Mouse (Mus musculus) kidney, adult 2 months (tissue): ENCODE measurements around the gene Myo1b. TPM values are rescaled to one million over a fixed set of nuclear protein-coding genes. Genes with fewer than 3 reads are reported as not detected.

Experiments used
- DNase-seq: peaks from one replicate; pipeline ENCODE4 v3.0.0; 2021
- H3K27ac ChIP-seq: fragments of 200-500 bp; 2 replicates; pipeline ENCODE4 v1.5.1; 2012; ENCODE audit warnings: low read depth, low read length, control low read depth, inconsistent platforms; ENCODE audit not compliant: insufficient read depth
- H3K27me3 ChIP-seq: fragments of 200-500 bp; replicated peaks from 2 replicates; pipeline ENCODE4 v1.6.1; 2012; ENCODE audit warnings: mild to moderate bottlenecking, moderate library complexity, low read length, inconsistent platforms; ENCODE audit not compliant: control insufficient read depth, insufficient read depth
- H3K36me3 ChIP-seq: fragments of 200-500 bp; 2 replicates; pipeline ENCODE4 v1.6.1; 2012; ENCODE audit warnings: mild to moderate bottlenecking, moderate library complexity, low read length, inconsistent platforms; ENCODE audit not compliant: control insufficient read depth, insufficient read depth
- H3K4me1 ChIP-seq: fragments of 200-500 bp; 2 replicates; pipeline ENCODE4 v1.6.1; 2011; ENCODE audit warnings: low read length; ENCODE audit not compliant: control insufficient read depth, insufficient read depth
- H3K4me3 ChIP-seq: fragments of 200-500 bp; 2 replicates; pipeline ENCODE4 v1.5.1; 2011; ENCODE audit warnings: mild to moderate bottlenecking, low read depth, low read length, control low read depth; ENCODE audit not compliant: insufficient read depth
- CTCF ChIP-seq: fragments of 200-500 bp; conservative IDR thresholded peaks from 2 replicates; pipeline ENCODE4 v1.5.1; 2011; ENCODE audit warnings: low read depth, mild to moderate bottlenecking, control low read depth, low read length, moderate library complexity, mixed read lengths; ENCODE audit not compliant: insufficient read depth, insufficient read length
- POLR2A ChIP-seq: fragments of 200-500 bp; IDR thresholded peaks from one replicate; pipeline ENCODE4 v1.6.1; 2011; ENCODE audit warnings: low read depth, low read length, control low read depth
- WGBS: fragments of 180-500 bp; shearing (Covaris S2); methylation state at CpG from one replicate; pipeline ENCODE4 v1.1.7; 2018; 5-methylcytosine and 5-hydroxymethylcytosine counted together
- polyA plus RNA-seq: library from polyadenylated mRNA; depleted of rRNA; stranded (reverse); fragments of >200 nt; gene quantifications from 2 replicates; pipeline ENCODE4 v1.2.3, GENCODE M21; 2012

Myo1b gene
- polyA plus RNA-seq, 1 experiment: 5.8 TPM

GRCm38 (mm10) chr1:51822531-51822930 is 93.3 kb downstream of the Myo1b start:
- peak overlapping the region; percentile 82; the same call in 1 of the 2 replicates for H3K27ac ChIP-seq
- no peaks in the 10 kb centered on the region for H3K4me1 ChIP-seq
- no peak for DNase-seq
- H3K36me3 ChIP-seq: no peaks in the 10 kb centered on the region
- TF ChIP-seq CTCF: no peak
- TF ChIP-seq POLR2A: no peak
- 64% methylated on average over 4 of the region's 4 CpGs for WGBS
- H3K4me3 ChIP-seq: no peak overlapping the region
- no peaks in the 10 kb centered on the region for H3K27me3 ChIP-seq

DNA sequence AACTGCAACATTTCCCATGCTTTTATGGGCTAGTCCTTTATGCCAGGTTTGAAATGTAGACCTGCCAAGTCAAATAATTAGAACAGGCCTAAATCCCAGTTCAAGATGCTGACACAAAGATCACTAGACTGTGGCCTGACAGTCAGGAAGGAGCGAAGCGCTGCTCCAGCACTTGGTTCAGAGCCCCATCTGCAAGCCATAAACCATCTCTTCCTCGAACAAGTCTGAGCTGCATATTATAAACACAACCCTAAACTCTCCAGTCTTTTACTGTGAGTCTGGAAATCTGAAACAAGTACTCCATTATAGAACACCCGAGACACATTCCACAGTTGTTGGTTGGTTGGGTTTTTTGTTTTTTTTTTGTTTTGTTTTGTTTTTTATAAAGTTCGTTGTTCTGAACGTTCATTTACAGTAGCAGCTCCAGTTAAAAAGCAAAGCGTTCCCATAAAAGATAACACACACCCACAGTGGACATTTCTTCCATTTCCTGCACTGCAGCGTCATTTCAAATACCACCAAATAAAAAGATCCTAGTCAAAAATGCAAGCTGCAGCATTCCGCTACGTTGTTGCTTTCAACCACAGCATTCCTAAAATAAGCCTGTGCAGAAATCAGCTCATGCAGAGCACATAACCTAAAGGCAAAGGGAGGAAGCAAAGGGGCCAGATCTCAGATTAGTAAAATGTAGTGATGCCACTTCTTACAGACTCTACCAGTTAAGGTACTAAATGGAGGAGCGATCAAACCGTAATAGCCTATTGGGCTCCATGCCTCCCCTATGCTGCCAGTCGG is 94.0 kb downstream of the Myo1b start:
- no peaks in the 10 kb centered on the region for H3K4me1 ChIP-seq
- TF ChIP-seq POLR2A (no peak), CTCF (no peak)
- H3K27ac ChIP-seq: peak overlapping the region; percentile 82; the same call in 1 of the 2 replicates
- H3K36me3 ChIP-seq: no peaks in the 10 kb centered on the region
- H3K4me3 ChIP-seq: no peak overlapping the region
- peak; percentile 47 for DNase-seq
- WGBS: 63% methylated on average over 13 of the region's 13 CpGs
- no peaks in the 10 kb centered on the region for H3K27me3 ChIP-seq

DNA sequence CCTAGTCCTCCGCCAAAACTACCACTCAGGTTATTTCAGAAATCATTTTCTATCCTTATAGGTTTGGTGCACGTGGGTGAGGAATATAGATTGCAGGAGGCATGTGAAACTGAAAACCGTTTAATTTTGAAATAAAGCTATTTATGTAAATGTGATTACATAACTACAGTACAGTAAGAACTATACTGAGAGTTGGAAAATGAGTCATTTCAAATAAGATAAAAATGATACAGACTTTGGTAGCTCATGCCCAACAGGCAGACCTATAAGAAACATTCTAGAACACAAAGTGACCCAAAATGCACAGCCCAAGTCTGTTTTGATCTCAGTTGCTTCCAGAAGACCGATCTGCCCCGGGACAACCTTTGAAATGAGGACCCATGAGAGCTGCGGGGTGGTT is 95.4 kb downstream of the Myo1b start:
- Histone ChIP-seq H3K27ac (no peak overlapping the region), H3K4me1 (no peaks in the 10 kb centered on the region), H3K27me3 (no peaks in the 10 kb centered on the region), H3K4me3 (no peak overlapping the region), H3K36me3 (no peaks in the 10 kb centered on the region)
- no peak for DNase-seq
- 92% methylated on average over 6 of the region's 6 CpGs for WGBS
- TF ChIP-seq POLR2A (no peak), CTCF (no peak)

- Histone ChIP-seq H3K36me3 (no peaks in the 10 kb centered on the region), H3K4me1 (no peaks in the 10 kb centered on the region), H3K27ac (no peak overlapping the region), H3K27me3 (no peaks in the 10 kb centered on the region), H3K4me3 (no peak overlapping the region)
- no peak for DNase-seq
- WGBS: 70% methylated on average over 7 of the region's 7 CpGs
- TF ChIP-seq CTCF: no peak
- TF ChIP-seq POLR2A: no peak
Observed at GRCm38 (mm10) chr1:51820013-51820441, 95.8 kb downstream of the Myo1b start.

- no peaks in the 10 kb centered on the region for H3K36me3 ChIP-seq
- H3K27me3 ChIP-seq: no peaks in the 10 kb centered on the region
- no peak for TF ChIP-seq CTCF
- no peak for TF ChIP-seq POLR2A
- 74% methylated on average over 1 of the region's 1 CpGs for WGBS
- H3K4me3 ChIP-seq: no peak overlapping the region
- H3K4me1 ChIP-seq: no peaks in the 10 kb centered on the region
- no peak for DNase-seq
- no peak overlapping the region for H3K27ac ChIP-seq
Observed at GRCm38 (mm10) chr1:51815636-51816035, 100.2 kb downstream of the Myo1b start.

DNA sequence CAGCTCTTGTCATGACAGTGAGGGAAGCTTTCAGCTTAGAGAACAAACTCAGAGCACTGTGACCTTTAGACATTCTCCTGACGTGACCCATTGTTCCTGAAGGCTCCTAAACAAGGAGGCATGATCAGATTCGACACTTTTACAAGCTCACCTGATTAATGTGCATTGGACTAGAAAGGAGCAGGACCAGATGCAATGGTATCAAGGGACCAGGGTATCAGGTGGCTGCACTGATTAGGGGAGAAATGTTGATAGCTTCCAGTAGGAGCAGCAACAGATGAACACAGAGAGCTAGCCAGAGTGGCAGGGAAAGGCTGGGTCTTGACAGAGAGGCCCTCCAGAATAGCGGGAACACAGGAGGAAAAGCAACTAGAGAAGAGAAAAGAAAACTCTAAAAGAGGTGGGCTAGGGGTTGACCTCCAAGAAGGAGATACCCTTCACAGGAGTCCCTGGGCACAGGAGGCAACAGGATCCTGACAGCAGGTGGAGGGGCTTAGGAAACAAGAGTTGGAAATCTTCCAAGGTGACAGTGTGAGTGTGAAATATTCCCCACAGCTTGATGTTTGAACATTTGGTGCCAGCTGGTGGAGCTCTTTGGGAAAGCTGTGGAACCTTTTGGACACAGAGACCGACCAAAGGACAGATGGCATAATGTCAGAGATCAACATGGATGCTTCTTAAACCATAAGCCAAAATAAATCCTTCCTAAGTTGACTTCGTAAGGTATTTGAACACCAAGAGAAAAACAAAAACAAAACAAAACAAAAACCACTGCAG is 100.8 kb downstream of the Myo1b start:
- DNase-seq: no peak

GRCm38 (mm10) chr1:51808847-51809246 is 107.0 kb downstream of the Myo1b start:
- TF ChIP-seq CTCF (no peak), POLR2A (no peak)
- no peak overlapping the region for H3K4me3 ChIP-seq
- DNase-seq: no peak
- no peak overlapping the region for H3K27ac ChIP-seq
- no peaks in the 10 kb centered on the region for H3K36me3 ChIP-seq
- WGBS: 80% methylated on average over 10 of the region's 10 CpGs
- no peaks in the 10 kb centered on the region for H3K27me3 ChIP-seq
- H3K4me1 ChIP-seq: no peaks in the 10 kb centered on the region

More for the DNA sequence above, 100.8 kb downstream of the Myo1b start:
- Histone ChIP-seq H3K27ac (no peak overlapping the region), H3K4me1 (no peaks in the 10 kb centered on the region), H3K4me3 (no peak overlapping the region), H3K36me3 (no peaks in the 10 kb centered on the region), H3K27me3 (no peaks in the 10 kb centered on the region)
- TF ChIP-seq CTCF (no peak; the same call in 1 of the 2 replicates), POLR2A (no peak)
- 53% methylated on average over 5 of the region's 5 CpGs for WGBS
